Mouse (Mus musculus) limb, embryonic 11.5 days (tissue): ENCODE measurements around the gene Fam69a. TPM values are rescaled to one million over a fixed set of nuclear protein-coding genes. Genes with fewer than 3 reads are reported as not detected.
"Not testable (repeated sequence)": the region's sequence is repeated elsewhere in the genome, so short reads cannot be mapped to it uniquely, and the experiment has no call there.

Experiments
- ATAC-seq: fragments of 200-750 bp; cut with Nextera tagmentation; 2 replicates; pipeline ENCODE4 v1.8.0; 2017; ENCODE audit warnings: low read depth; ENCODE audit not compliant: insufficient number of reproducible peaks, low FRiP score, low TSS enrichment
- DNase-seq: peaks from one replicate; pipeline ENCODE4 v3.0.0-alpha.2; 2015; ENCODE audit warnings: low spot score
- H3K27ac ChIP-seq: fragments of 300-500 bp; sonication (generic); replicated peaks from 2 replicates; pipeline ENCODE4 v1.5.1; 2014; ENCODE audit warnings: low read depth, mild to moderate bottlenecking, low read length
- H3K27me3 ChIP-seq: fragments of 300-500 bp; sonication (generic); 2 replicates; pipeline ENCODE4 v1.6.1; 2014; ENCODE audit warnings: mild to moderate bottlenecking, low read length, mixed read lengths; ENCODE audit not compliant: control insufficient read depth, insufficient read depth
- H3K36me3 ChIP-seq: fragments of 300-500 bp; sonication (generic); 2 replicates; pipeline ENCODE4 v1.6.1; 2014; ENCODE audit warnings: mild to moderate bottlenecking, low read length, moderate library complexity, mixed read lengths; ENCODE audit not compliant: control insufficient read depth, insufficient read depth
- H3K4me1 ChIP-seq: fragments of 300-500 bp; sonication (generic); 2 replicates; pipeline ENCODE4 v1.6.1; 2014; ENCODE audit warnings: low read length, mixed read lengths; ENCODE audit not compliant: control insufficient read depth, insufficient read depth
- H3K4me2 ChIP-seq: fragments of 300-500 bp; sonication (generic); 2 replicates; pipeline ENCODE4 v1.6.1; 2014; ENCODE audit warnings: low read depth, mild to moderate bottlenecking, moderate library complexity; ENCODE audit not compliant: severe bottlenecking
- H3K4me3 ChIP-seq: fragments of 300-500 bp; sonication (generic); 2 replicates; pipeline ENCODE4 v1.5.1; 2014; ENCODE audit warnings: low read depth, low read length
- H3K9ac ChIP-seq: fragments of 300-500 bp; sonication (generic); 2 replicates; pipeline ENCODE4 v1.6.1; 2014; ENCODE audit warnings: mild to moderate bottlenecking, low read length
- H3K9me3 ChIP-seq: fragments of 300-500 bp; sonication (generic); 2 replicates; pipeline ENCODE4 v1.6.1; 2016; ENCODE audit warnings: low read length; ENCODE audit not compliant: control insufficient read depth
- WGBS: fragments of 180-500 bp; shearing (Covaris S2); extraction: QIAGEN DNeasy Blood & Tissue Kit; methylation state at CpG from one replicate; pipeline ENCODE4 v1.1.7; 2014; 5-methylcytosine and 5-hydroxymethylcytosine counted together
- polyA plus RNA-seq: library from polyadenylated mRNA; unstranded; fragments of >200 nt; fragmentation: Nextera tagmentation; extraction: Ambion mirVana; gene quantifications from 2 replicates; pipeline ENCODE4 v1.2.1, GENCODE M21; 2014

Fam69a gene
- polyA plus RNA-seq, 1 experiment from 2014 or later: 18.8 TPM

DNA sequence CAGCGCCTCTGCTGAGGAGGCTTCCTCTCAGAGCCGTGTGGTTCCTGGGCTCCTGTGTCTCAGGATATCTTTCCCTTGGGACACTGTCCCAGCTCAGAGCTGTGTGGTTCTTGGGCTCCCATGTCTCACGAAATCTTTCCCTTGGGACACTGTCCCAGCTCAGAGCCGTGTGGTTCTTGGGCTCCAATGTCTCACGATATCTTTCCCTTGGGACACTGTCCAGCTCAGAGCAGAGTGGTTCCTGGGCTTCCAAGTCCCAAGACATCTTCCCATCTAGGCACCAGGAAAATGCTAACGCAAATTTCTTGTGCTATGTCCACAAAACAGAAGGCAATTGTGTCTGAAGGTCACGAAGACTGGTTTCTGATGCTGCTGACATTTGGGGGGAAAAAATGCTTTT lies 92.2 kb downstream of the Fam69a start:
- no peaks in the 10 kb centered on the region for H3K27me3 ChIP-seq
- no peaks in the 10 kb centered on the region for H3K36me3 ChIP-seq
- H3K4me3 ChIP-seq: no peak overlapping the region
- H3K27ac ChIP-seq: no peak overlapping the region
- WGBS: 77% methylated on average over 7 of the region's 7 CpGs
- H3K9ac ChIP-seq: no peak overlapping the region
- DNase-seq: no peak
- no peak for ATAC-seq
- no peak overlapping the region for H3K4me2 ChIP-seq
- no peaks in the 10 kb centered on the region for H3K4me1 ChIP-seq
- H3K9me3 ChIP-seq: no peaks in the 10 kb centered on the region

GRCm38 (mm10) chr5:107891515-107891914 lies 95.4 kb downstream of the Fam69a start:
- H3K27ac ChIP-seq, H3K36me3 ChIP-seq, H3K9ac ChIP-seq, H3K4me3 ChIP-seq, H3K9me3 ChIP-seq, H3K27me3 ChIP-seq, H3K4me1 ChIP-seq, H3K4me2 ChIP-seq, DNase-seq, ATAC-seq: not testable (repeated sequence)
- no CpG with 5 or more reads among the region's 1 CpGs for WGBS

DNA sequence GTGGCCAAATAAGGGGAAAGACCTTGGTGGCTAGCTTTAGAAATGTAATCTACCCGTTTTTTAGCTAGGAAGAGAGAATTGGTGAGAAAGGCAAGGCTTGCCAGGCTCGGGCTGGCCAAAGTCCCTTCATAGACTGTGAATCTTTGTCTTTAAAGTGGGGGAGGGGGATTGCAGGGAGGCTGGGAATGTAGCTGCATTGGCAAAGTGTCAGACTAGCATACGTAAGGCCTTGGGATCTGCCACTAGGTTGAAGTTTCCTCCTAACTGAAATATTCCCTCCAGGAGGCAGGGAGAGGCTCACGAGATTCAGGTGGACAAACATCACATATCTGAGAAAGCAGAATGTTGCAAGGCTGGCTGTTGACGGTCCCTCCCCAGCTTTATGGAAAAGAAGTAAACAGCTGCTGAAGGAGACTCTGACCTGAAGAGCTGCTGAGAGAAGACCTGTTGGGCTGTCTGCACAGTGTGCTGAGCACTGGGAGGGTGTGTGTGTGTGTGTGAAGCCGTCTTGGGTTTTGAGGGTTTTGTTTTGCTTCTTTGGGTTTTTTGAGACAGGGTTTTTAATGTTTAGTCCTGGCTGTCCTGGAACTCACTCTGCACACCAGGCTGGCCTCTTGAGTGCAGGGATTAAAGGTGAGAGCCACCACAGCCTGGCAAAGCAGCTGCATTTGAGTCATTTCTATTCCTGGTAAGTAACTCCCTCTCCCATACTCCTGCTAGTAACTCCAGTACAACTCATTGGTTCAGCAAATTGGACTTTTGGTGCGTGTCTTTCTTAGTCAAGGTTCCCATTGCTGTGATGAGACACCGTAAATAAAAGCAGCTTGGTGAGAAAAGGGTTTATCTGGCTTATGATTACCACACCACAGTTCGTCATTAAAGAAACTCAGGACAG lies 96.6 kb downstream of the Fam69a start:
- no peak overlapping the region for H3K4me2 ChIP-seq
- H3K36me3 ChIP-seq: no peaks in the 10 kb centered on the region
- H3K9me3 ChIP-seq: no peaks in the 10 kb centered on the region
- 63% methylated on average over 9 of the region's 9 CpGs for WGBS
- no peak overlapping the region; the same call in 1 of the 2 replicates for H3K9ac ChIP-seq
- H3K4me1 ChIP-seq: no peaks in the 10 kb centered on the region
- no peak for DNase-seq
- ATAC-seq: no peak
- no peak overlapping the region for H3K27ac ChIP-seq
- H3K27me3 ChIP-seq: no peaks in the 10 kb centered on the region
- no peak overlapping the region for H3K4me3 ChIP-seq

- no peak overlapping the region for H3K27ac ChIP-seq
- H3K27me3 ChIP-seq: no peaks in the 10 kb centered on the region
- DNase-seq (no peak), ATAC-seq (no peak)
- no peak overlapping the region for H3K4me3 ChIP-seq
- no peak overlapping the region for H3K4me2 ChIP-seq
- H3K9me3 ChIP-seq: no peaks in the 10 kb centered on the region
- 73% methylated on average over 5 of the region's 5 CpGs for WGBS
- no peaks in the 10 kb centered on the region for H3K36me3 ChIP-seq
- H3K9ac ChIP-seq: no peak overlapping the region
- no peaks in the 10 kb centered on the region for H3K4me1 ChIP-seq
These were observed 106.2 kb downstream of the Fam69a start for GRCm38 (mm10) chr5:107880710-107881109.

- ATAC-seq (no peak), DNase-seq (no peak)
- no peak overlapping the region for H3K4me3 ChIP-seq
- H3K36me3 ChIP-seq: no peaks in the 10 kb centered on the region
- no peaks in the 10 kb centered on the region for H3K9me3 ChIP-seq
- H3K27ac ChIP-seq: no peak overlapping the region
- H3K27me3 ChIP-seq: no peaks in the 10 kb centered on the region
- no peaks in the 10 kb centered on the region; the same call in 1 of the 2 replicates for H3K4me1 ChIP-seq
- WGBS: 76% methylated on average over 1 of the region's 1 CpGs
- H3K9ac ChIP-seq: no peak overlapping the region
- H3K4me2 ChIP-seq: no peak overlapping the region
These were observed 109.8 kb downstream of the Fam69a start for GRCm38 (mm10) chr5:107877053-107877452.

- Histone ChIP-seq H3K4me1 (no peaks in the 10 kb centered on the region; the same call in 1 of the 2 replicates), H3K36me3 (no peaks in the 10 kb centered on the region), H3K27ac (no peak overlapping the region), H3K27me3 (no peaks in the 10 kb centered on the region), H3K9me3 (no peaks in the 10 kb centered on the region), H3K4me2 (no peak overlapping the region), H3K9ac (no peak overlapping the region), H3K4me3 (no peak overlapping the region)
- DNase-seq: no peak
- ATAC-seq: no peak
These were observed 111.6 kb downstream of the Fam69a start for GRCm38 (mm10) chr5:107875261-107875611.

GRCm38 (mm10) chr5:107874561-107875260 lies 112.2 kb downstream of the Fam69a start, which contains the start of gene Evi5:
Gene Evi5, minus strand, starts transcription at chr5:107875107.
- ATAC-seq (no peak), DNase-seq (no peak)
- Histone ChIP-seq H3K4me1 (no peaks in the 10 kb centered on the region; the same call in 1 of the 2 replicates), H3K27ac (no peak within 1 kb of the TSS), H3K4me2 (no peak within 1 kb of the TSS), H3K9ac (no peak within 1 kb of the TSS), H3K9me3 (no peaks in the 10 kb centered on the region), H3K4me3 (no peak within 1 kb of the TSS), H3K36me3 (no peaks in the 10 kb centered on the region), H3K27me3 (no peaks in the 10 kb centered on the region)
- 42% methylated on average over 4 of the region's 4 CpGs for WGBS

DNA sequence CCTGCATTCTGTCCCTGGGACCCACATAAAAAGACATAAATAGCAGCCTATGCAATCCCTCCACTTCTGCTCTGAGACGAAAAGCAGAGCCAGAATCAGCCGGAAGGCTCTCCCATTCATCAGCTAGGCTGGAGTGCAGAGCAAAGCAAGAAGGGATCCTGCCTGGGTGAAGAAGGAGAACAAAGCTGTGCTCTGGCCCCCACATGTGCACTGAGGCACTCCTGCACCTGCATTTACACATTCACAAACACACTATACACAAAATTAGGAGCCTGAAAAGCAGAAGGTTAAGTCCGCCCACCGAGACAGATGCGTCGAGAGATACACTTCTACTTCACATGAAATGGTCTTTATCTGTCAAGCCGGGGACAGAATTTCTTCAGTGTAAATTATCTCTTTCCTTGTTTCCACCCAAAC lies 113.0 kb downstream of the Fam69a start:
- Histone ChIP-seq H3K4me3 (no peak overlapping the region), H3K4me1 (no peaks in the 10 kb centered on the region; the same call in 1 of the 2 replicates), H3K4me2 (no peak overlapping the region), H3K9me3 (no peaks in the 10 kb centered on the region), H3K27ac (no peak overlapping the region), H3K9ac (no peak overlapping the region), H3K27me3 (no peaks in the 10 kb centered on the region), H3K36me3 (no peaks in the 10 kb centered on the region)
- WGBS: 67% methylated on average over 7 of the region's 7 CpGs
- ATAC-seq (no peak), DNase-seq (no peak)
